Mouse (Mus musculus) midbrain, embryonic 13.5 days (tissue): Measurements from ENCODE around the gene Iqcf3. TPM values are rescaled to one million over a fixed set of nuclear protein-coding genes. Genes with fewer than 3 reads are reported as not detected.

ENCODE experiments used
- ATAC-seq: fragments of 200-750 bp; cut with Nextera tagmentation; 2 replicates; pipeline ENCODE4 v1.8.0; 2017; ENCODE audit warnings: mild to moderate bottlenecking, moderate TSS enrichment, moderate library complexity
- H3K27ac ChIP-seq: fragments of 300-500 bp; sonication (generic); 2 replicates; pipeline ENCODE4 v1.5.1; 2015; ENCODE audit warnings: inconsistent platforms, mild to moderate bottlenecking, moderate library complexity
- H3K27me3 ChIP-seq: fragments of 300-500 bp; sonication (generic); 2 replicates; pipeline ENCODE4 v1.6.1; 2015; ENCODE audit warnings: mild to moderate bottlenecking, inconsistent platforms
- H3K36me3 ChIP-seq: fragments of 300-500 bp; sonication (generic); 2 replicates; pipeline ENCODE4 v1.6.1; 2015; ENCODE audit warnings: mild to moderate bottlenecking, inconsistent platforms
- H3K4me1 ChIP-seq: fragments of 300-500 bp; sonication (generic); replicated peaks from 2 replicates; pipeline ENCODE4 v1.6.1; 2015; ENCODE audit warnings: inconsistent platforms
- H3K4me2 ChIP-seq: fragments of 300-500 bp; sonication (generic); replicated peaks from 2 replicates; pipeline ENCODE4 v1.6.1; 2015; ENCODE audit warnings: moderate library complexity, mild to moderate bottlenecking, inconsistent platforms
- H3K4me3 ChIP-seq: fragments of 300-500 bp; sonication (generic); replicated peaks from 2 replicates; pipeline ENCODE4 v1.5.1; 2015; ENCODE audit warnings: mild to moderate bottlenecking, inconsistent platforms
- H3K9ac ChIP-seq: fragments of 300-500 bp; sonication (generic); replicated peaks from 2 replicates; pipeline ENCODE4 v1.6.1; 2015; ENCODE audit warnings: mild to moderate bottlenecking, inconsistent platforms
- H3K9me3 ChIP-seq: fragments of 300-500 bp; sonication (generic); 2 replicates; pipeline ENCODE4 v1.6.1; 2016; ENCODE audit warnings: mild to moderate bottlenecking, inconsistent platforms
- WGBS: fragments of 180-500 bp; shearing (Covaris S2); methylation state at CpG from one replicate; pipeline ENCODE4 v1.1.7; 2015; 5-methylcytosine and 5-hydroxymethylcytosine counted together
- polyA plus RNA-seq: library from polyadenylated mRNA; unstranded; fragments of >200 nt; fragmentation: Nextera tagmentation; extraction: Ambion mirVana; gene quantifications from 2 replicates; pipeline ENCODE4 v1.2.1, GENCODE M21; 2015

The Iqcf3 gene
- polyA plus RNA-seq, 1 experiment from 2014 or later: not detected

DNA sequence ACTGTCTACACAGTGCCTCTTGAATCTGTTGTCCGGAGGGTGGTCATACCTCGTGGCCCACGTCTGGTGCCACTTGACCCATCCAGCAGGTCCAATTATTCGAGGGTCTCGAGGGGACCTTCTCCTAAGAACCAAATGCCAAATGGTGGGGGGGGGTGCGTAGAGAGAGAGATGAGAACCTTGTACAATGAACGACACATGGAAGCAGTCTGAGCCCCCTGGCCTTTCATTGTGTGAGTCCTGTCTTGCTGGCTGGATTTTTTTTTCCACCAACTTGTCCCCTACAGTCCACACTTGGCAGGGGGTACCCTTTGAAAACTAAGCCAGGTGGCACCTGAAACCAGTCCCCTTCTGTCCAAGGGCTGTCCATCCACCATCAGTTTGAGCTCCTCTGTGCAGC is 93.7 kb downstream of the Iqcf3 start:
- WGBS: 86% methylated on average over 7 of the region's 7 CpGs
- Histone ChIP-seq H3K4me3 (no peak overlapping the region), H3K9me3 (no peaks in the 10 kb centered on the region), H3K27ac (no peak overlapping the region), H3K27me3 (peaks cover 4% of the 10 kb centered on the region; the same call in 1 of the 2 replicates), H3K4me1 (peaks cover 36% of the 10 kb centered on the region), H3K36me3 (peaks cover 18% of the 10 kb centered on the region), H3K9ac (no peak overlapping the region), H3K4me2 (no peak overlapping the region)
- ATAC-seq: no peak

DNA sequence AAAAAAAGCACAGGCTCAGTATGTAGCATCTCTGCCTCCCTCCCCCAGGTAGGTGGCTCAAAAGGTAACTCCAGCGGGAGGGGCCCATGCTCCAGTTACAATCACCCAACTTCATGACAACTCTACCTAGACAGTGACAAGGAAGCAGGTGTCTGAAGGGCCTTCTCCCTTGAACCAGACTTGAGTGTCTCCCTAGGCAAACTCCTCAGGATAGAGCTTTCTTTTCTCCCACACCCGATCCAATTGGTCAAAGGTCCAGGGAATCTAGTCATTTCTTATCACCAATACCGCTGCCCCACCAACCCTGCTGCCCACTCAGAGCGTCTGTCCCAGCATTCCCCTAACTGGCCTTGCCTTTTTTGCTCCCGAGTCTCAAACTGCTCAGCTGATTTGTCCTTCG is 94.7 kb downstream of the Iqcf3 start:
- no peak overlapping the region for H3K4me2 ChIP-seq
- peaks cover 4% of the 10 kb centered on the region; the same call in 1 of the 2 replicates for H3K27me3 ChIP-seq
- H3K4me3 ChIP-seq: no peak overlapping the region
- H3K27ac ChIP-seq: no peak overlapping the region
- ATAC-seq: no peak
- H3K9ac ChIP-seq: no peak overlapping the region
- WGBS: 92% methylated on average over 6 of the region's 6 CpGs
- no peaks in the 10 kb centered on the region for H3K9me3 ChIP-seq
- peaks cover 34% of the 10 kb centered on the region for H3K4me1 ChIP-seq
- H3K36me3 ChIP-seq: peaks cover 28% of the 10 kb centered on the region

DNA sequence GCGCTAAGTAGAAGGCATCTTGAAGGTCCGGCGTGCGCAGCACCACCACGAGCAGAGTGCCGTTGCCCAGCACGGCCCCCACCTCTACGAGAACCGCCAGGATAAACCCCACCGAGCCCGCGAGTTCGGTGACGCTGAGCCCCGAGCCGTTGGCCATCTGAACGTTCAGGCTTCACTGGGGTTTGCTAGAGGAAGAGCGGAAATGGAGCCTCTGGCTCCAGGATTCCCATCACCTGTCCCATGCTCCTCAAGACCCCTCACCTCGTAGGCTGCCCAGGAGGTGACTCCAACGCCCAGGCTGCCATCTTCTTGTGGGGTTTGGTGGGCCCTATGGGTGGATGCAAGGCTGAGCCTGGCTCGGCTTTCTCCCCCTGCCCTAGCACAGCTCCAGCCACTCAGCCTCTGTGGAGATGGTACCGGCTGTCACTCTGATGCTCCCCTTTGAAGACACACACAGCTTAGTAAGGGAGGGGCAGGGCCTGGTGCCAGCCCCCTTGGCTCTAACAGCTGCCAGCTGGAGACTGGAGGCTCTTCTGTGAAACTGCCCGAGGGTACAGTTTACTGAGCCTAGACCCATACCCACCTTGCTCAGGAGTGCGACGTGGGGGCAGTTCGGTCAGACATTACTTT is 95.7 kb downstream of the Iqcf3 start, which contains the start of gene Gpr62:
Gene Gpr62, minus strand, starts transcription at position 368 of the 630 bp plus-strand sequence.
- H3K9me3 ChIP-seq: no peaks in the 10 kb centered on the region
- peaks cover 4% of the 10 kb centered on the region; the same call in 1 of the 2 replicates for H3K27me3 ChIP-seq
- peak within 1 kb of the TSS; percentile 67 for H3K9ac ChIP-seq
- WGBS: 30% methylated on average over 26 of the region's 26 CpGs
- peak within 1 kb of the TSS; percentile 73 for H3K4me2 ChIP-seq
- H3K36me3 ChIP-seq: peaks cover 39% of the 10 kb centered on the region
- peaks cover 34% of the 10 kb centered on the region for H3K4me1 ChIP-seq
- ATAC-seq: peak; percentile 53
- H3K4me3 ChIP-seq: peak within 1 kb of the TSS; percentile 43
- H3K27ac ChIP-seq: peak within 1 kb of the TSS; percentile 85

DNA sequence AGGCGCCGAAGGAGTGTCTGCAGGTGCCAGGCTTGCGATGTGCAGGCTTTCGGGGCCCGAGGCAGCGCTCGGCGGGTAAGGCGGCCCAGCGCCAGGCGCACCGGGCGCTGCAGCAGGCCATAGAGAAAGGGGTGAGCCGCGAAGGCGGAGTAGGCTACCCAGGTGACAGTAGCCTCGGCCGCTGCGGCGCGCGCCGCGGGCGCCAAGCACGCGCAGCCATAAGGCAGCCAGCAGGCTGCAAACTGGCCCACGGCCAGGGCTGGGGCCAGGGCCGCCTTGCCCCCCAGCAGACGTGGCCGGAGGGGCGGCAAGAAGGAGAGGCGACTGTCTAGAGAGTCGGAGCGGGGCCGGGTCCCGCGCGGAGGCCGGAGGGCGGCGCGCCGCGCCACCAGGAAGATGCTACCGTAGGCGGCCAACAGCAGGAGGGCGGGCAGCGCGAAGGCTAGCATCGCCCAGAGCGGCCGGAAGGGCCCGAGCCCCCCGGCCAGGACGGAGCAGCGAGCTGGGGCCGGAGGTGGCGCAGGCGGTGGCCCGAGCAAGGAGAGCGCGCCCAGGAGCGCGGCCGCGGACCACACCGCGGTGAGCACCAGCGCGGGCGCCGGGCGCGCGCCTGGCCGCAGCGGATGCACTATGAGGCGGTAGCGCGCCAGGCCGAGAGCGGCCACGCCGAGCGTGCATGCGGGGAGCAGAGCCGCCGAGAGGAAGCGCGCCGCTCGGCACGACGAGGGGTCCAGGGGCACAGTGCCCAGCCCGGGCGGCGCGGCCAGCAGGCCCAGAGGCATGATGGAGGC is 96.5 kb downstream of the Iqcf3 start:
- H3K9me3 ChIP-seq: no peaks in the 10 kb centered on the region
- WGBS: under 1% methylated on average over 99 of the region's 99 CpGs
- peak overlapping the region; percentile 85 for H3K27ac ChIP-seq

DNA sequence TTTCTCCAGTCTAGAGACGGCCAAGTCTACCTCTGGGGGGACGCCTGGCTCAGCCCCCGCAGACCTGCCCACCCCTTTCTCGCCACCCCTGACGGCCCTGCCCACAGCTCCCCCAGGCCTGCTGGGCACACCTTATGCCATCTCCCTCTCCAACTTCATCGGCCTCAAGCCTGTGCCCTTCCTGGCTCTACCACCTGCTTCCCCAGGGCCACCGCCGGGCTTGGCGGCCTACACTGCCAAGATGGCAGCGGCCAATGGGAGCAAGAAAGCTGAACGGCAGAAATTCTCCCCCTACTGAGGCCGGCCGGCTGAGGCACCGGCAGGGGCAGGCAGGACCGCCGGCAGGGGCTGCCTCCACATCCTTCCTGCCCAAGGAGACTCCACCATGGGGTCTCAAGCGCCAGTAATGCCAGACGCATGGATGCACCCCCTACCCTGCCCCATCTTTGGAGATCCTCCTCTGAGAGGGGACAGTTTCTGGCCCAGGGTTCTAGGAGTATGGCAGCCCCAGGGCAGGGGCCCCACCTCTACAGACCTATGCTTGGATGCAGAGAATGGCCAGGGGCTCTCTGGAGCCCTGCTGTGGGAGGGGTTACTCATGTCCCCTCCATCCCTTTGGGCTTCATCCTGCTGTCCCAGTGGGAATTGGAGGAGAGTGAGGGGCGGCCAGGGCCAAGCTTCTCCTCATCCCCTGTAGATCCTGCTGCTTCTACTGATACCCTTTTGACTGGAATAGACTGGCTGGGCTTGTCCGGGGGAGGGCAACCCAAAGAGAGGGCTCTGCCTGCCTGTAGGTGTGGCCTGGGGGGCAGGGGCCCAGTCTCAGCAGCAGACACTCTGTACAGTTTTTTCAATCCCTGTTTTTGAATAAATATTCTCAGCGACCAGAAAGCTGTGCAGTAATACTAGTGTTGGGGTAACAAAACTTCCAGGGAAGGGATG is 98.0 kb downstream of the Iqcf3 start:
- H3K36me3 ChIP-seq: peaks cover 49% of the 10 kb centered on the region

More for the DNA sequence above, 96.5 kb downstream of the Iqcf3 start:
- H3K36me3 ChIP-seq: peaks cover 46% of the 10 kb centered on the region
- H3K4me2 ChIP-seq: peak overlapping the region; percentile 73
- peak overlapping the region; percentile 43 for H3K4me3 ChIP-seq
- peaks cover 4% of the 10 kb centered on the region; the same call in 1 of the 2 replicates for H3K27me3 ChIP-seq
- H3K9ac ChIP-seq: peak overlapping the region; percentile 67
- ATAC-seq: peak; percentile 83
- H3K4me1 ChIP-seq: peaks cover 41% of the 10 kb centered on the region

DNA sequence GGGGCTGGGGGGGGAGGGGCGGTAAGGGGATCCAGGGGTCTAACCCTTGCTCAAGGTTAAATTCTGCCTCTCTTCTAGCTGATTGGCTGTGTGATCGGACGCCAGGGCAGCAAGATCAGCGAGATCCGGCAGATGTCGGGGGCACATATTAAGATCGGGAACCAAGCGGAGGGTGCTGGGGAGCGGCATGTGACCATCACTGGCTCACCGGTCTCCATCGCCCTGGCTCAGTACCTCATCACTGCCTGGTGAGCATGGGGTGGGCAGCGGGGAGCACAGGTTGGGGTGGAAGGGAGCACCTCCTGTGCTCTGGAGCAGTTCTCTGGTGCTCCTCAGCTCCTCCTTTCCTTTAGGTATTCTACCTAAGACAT is 99.0 kb downstream of the Iqcf3 start:
- Histone ChIP-seq H3K27ac (no peak overlapping the region), H3K4me2 (no peak overlapping the region), H3K4me1 (peaks cover 66% of the 10 kb centered on the region), H3K9ac (no peak overlapping the region), H3K27me3 (peaks cover 4% of the 10 kb centered on the region; the same call in 1 of the 2 replicates), H3K36me3 (peaks cover 49% of the 10 kb centered on the region), H3K4me3 (no peak overlapping the region), H3K9me3 (no peaks in the 10 kb centered on the region)
- no peak for ATAC-seq
- 90% methylated on average over 12 of the region's 12 CpGs for WGBS

More for the DNA sequence above, 98.0 kb downstream of the Iqcf3 start:
- WGBS: 81% methylated on average over 21 of the region's 21 CpGs
- no peaks in the 10 kb centered on the region for H3K9me3 ChIP-seq
- peaks cover 4% of the 10 kb centered on the region; the same call in 1 of the 2 replicates for H3K27me3 ChIP-seq
- no peak for ATAC-seq
- H3K4me3 ChIP-seq: no peak overlapping the region
- no peak overlapping the region for H3K27ac ChIP-seq
- H3K4me1 ChIP-seq: peaks cover 57% of the 10 kb centered on the region
- H3K9ac ChIP-seq: no peak overlapping the region; the same call in 1 of the 2 replicates
- H3K4me2 ChIP-seq: no peak overlapping the region

DNA sequence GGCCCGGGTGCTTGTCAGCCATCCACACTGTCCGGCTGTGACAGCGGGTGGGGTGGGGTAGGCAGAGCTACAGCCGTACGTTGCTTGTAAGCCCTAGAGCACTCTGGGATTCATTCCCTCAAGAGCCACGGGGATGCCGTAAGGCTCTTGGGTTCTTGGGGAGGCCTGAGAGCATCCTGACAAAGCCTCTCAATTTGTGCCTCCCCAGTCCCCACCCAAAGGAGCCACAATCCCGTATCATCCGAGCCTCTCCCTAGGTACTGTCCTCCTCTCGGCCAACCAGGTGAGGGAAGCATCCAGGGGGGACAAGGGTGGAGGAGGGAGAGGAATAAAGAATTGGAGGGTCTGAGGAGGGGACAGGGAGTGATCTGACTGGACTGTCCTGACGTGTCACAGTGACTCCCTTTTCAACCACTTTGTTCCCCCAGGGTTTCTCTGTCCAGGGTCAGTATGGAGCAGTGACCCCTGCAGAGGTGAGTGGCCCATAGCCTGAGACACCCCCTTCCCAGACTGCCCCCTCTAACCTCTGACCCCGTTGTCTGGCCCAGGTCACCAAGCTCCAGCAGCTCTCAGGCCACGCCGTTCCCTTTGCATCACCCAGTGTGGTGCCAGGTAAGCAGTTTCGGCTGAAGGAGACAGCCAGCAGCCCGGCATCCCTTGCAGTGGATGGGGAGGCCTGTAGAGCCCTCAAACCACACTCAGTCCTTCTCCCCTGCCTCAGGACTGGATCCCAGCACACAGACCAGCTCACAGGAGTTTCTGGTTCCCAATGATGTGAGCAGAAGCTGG is 99.6 kb downstream of the Iqcf3 start:
- peaks cover 72% of the 10 kb centered on the region for H3K4me1 ChIP-seq
- no peak overlapping the region for H3K27ac ChIP-seq
- no peak overlapping the region for H3K9ac ChIP-seq
- H3K9me3 ChIP-seq: no peaks in the 10 kb centered on the region
- no peak overlapping the region for H3K4me3 ChIP-seq
- 83% methylated on average over 16 of the region's 16 CpGs for WGBS
- H3K36me3 ChIP-seq: peaks cover 49% of the 10 kb centered on the region
- H3K4me2 ChIP-seq: no peak overlapping the region
- no peak for ATAC-seq
- peaks cover 4% of the 10 kb centered on the region; the same call in 1 of the 2 replicates for H3K27me3 ChIP-seq

DNA sequence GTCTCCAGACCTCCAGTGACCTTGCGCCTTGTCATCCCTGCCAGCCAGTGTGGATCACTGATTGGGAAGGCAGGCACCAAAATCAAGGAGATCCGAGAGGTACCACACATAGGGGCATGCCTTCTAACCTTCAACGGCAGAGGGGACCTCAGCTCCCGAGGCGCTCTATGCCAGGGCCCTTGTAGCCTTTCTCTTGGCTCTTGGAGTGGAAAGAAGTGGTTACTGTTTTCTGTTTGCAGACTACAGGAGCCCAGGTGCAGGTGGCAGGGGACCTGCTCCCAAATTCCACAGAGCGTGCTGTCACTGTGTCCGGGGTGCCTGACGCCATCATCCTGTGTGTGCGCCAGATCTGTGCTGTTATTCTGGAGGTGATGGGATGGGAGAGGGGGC is 100.4 kb downstream of the Iqcf3 start:
- Histone ChIP-seq H3K4me3 (no peak overlapping the region), H3K9ac (no peak overlapping the region), H3K4me2 (no peak overlapping the region), H3K9me3 (no peaks in the 10 kb centered on the region), H3K36me3 (peaks cover 49% of the 10 kb centered on the region), H3K27ac (no peak overlapping the region), H3K27me3 (peaks cover 4% of the 10 kb centered on the region; the same call in 1 of the 2 replicates), H3K4me1 (peaks cover 79% of the 10 kb centered on the region)
- 93% methylated on average over 9 of the region's 9 CpGs for WGBS
- ATAC-seq: no peak

DNA sequence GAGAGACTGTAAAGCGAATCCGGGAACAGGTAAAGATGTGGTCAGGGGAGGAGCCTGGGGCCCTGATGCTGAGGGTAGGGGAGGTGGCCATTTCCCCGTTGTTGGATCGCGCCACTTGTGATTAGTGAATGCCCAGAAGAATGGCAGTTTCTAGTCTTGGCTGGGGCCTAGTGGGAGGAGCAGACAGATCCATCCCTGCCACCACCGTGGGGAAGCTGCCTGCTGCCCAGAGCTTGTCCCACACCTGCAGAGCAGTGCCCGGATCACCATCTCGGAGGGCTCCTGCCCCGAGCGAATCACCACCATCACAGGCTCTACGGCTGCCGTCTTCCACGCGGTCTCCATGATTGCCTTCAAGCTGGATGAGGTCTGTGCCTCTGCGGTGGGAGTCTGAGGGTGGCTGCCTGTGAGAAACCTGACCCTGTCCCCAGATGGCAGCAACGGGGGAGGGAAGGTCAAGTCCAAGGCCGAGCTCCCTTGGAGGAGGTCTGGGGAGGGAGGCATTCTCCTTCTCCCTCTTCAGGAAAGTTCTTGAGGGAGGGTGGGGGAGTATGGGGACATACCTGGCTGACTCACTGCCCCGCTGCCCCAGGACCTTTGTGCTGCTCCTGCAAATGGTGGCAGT is 100.9 kb downstream of the Iqcf3 start:
- Histone ChIP-seq H3K9ac (no peak overlapping the region; the same call in 1 of the 2 replicates), H3K36me3 (peaks cover 49% of the 10 kb centered on the region), H3K4me3 (no peak overlapping the region), H3K4me2 (no peak overlapping the region), H3K27ac (no peak overlapping the region), H3K4me1 (peaks cover 79% of the 10 kb centered on the region), H3K27me3 (peaks cover 4% of the 10 kb centered on the region; the same call in 1 of the 2 replicates), H3K9me3 (no peaks in the 10 kb centered on the region)
- ATAC-seq: no peak
- WGBS: 81% methylated on average over 18 of the region's 18 CpGs

DNA sequence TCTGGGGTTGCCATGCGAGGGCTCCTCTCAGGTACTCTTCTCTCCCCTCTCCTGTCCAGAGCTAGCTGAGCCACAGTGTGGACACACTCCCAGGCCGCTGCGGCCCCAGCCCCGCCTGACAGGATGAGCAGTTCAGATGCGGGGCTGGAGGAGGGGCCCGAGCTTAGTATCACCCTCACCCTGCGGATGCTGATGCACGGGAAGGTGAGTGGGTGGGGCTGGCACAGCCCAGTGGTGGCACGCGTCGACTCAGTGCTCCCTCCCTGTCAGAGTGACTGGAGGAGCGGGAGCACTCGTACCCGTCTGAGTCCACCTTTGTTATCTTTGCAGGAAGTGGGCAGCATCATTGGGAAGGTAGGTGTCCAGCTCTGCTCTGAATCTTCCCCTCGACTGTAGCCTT is 101.5 kb downstream of the Iqcf3 start:
- peaks cover 79% of the 10 kb centered on the region for H3K4me1 ChIP-seq
- H3K36me3 ChIP-seq: peaks cover 49% of the 10 kb centered on the region
- ATAC-seq: no peak

More for the DNA sequence above, 101.5 kb downstream of the Iqcf3 start:
- no peak overlapping the region for H3K4me3 ChIP-seq
- H3K9me3 ChIP-seq: no peaks in the 10 kb centered on the region
- peak overlapping the region; percentile 46 for H3K9ac ChIP-seq
- H3K4me2 ChIP-seq: no peak overlapping the region
- WGBS: 84% methylated on average over 15 of the region's 15 CpGs
- H3K27me3 ChIP-seq: peaks cover 4% of the 10 kb centered on the region; the same call in 1 of the 2 replicates
- H3K27ac ChIP-seq: peak overlapping the region; percentile 3; the same call in 1 of the 2 replicates
